In the genomic region with DNA sequence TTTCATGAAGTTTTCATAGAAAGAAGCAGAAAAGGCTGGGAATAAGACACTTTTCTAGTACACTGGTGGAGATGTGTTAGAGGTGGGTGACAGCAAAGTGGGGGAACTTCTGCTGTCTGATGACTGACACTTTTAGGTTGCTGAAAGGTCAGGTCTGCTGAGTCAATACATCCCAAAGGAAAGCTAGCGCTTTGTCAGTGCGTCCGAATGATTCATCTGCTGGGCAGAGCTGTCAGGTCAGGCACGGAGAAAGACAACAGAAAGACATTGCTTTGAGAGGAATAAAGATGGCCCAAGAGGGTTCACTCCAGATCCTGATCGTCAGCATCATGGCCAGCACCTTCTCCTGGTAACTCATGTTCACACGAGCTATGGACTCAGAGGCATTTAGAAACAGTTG, we compare ENCODE assay signal across 21 mouse cellular contexts.
DNase-seq lines count a peak whose midpoint lies in the region; ATAC-seq and TF ChIP-seq lines count a peak whose summit lies in the region.
"Had no signal": no experiment of that assay in that cellular context is flagged by ENCODE, and none has a peak within 500 bp of the region (broad histone marks: within the 10 kb centered on the region; RNA-seq: fewer than 3 reads in every experiment).

No protein-coding gene starts in this region.

- H3K27me3 ChIP-seq in limb, embryonic 11.5 days (ENCODE audit: control insufficient read depth, insufficient read depth, low read length): no peaks in the 10 kb centered on the region
- H3K27me3 ChIP-seq in limb, embryonic 10.5 days (ENCODE audit: low read depth, poor library complexity, severe bottlenecking): no peaks in the 10 kb centered on the region
- no peaks in the 10 kb centered on the region for H3K27me3 ChIP-seq in myocyte (ENCODE audit: control insufficient read depth, insufficient read depth, insufficient read length)
- H3K27me3 ChIP-seq in midbrain, embryonic 13.5 days: no peaks in the 10 kb centered on the region
- H3K27me3 ChIP-seq: embryonic facial prominence, embryonic 12.5 days; heart, embryonic 13.5 days; midbrain, embryonic 15.5 days had no signal

- H3K9me3 ChIP-seq in limb, embryonic 11.5 days (ENCODE audit: control insufficient read depth, low read length): no peaks in the 10 kb centered on the region
- no peaks in the 10 kb centered on the region for H3K9me3 ChIP-seq in limb, embryonic 10.5 days (replicated peaks)
- no peaks in the 10 kb centered on the region for H3K9me3 ChIP-seq in midbrain, embryonic 13.5 days
- H3K9me3 ChIP-seq: embryonic facial prominence, embryonic 12.5 days; forebrain, embryonic 12.5 days; heart, embryonic 13.5 days; midbrain, embryonic 15.5 days had no signal

- no peak overlapping the region for H3K4me3 ChIP-seq in limb, embryonic 11.5 days (ENCODE audit: low read depth, low read length)
- no peak overlapping the region for H3K4me3 ChIP-seq in limb, embryonic 10.5 days
- H3K4me3 ChIP-seq in myocyte: no peak overlapping the region
- H3K4me3 ChIP-seq in midbrain, embryonic 13.5 days (replicated peaks): no peak overlapping the region
- H3K4me3 ChIP-seq: embryonic facial prominence, embryonic 12.5 days; forebrain, embryonic 12.5 days; heart, embryonic 13.5 days; left cerebral cortex, adult 2 months; midbrain, embryonic 15.5 days had no signal

- WGBS in limb, embryonic 11.5 days: 80% methylated on average over 6 of the region's 6 CpGs
- WGBS in limb, embryonic 10.5 days: 82% methylated on average over 6 of the region's 6 CpGs
- WGBS in midbrain, embryonic 13.5 days: 87% methylated on average over 6 of the region's 6 CpGs

- no peak for ATAC-seq in limb, embryonic 11.5 days (ENCODE audit: insufficient number of reproducible peaks, low FRiP score, low TSS enrichment, low read depth)
- ATAC-seq in midbrain, embryonic 13.5 days: no peak
- ATAC-seq: liver, postnatal 0 days; midbrain, embryonic 15.5 days had no signal

- no peak overlapping the region for H3K4me2 ChIP-seq in limb, embryonic 11.5 days (ENCODE audit: low read depth, severe bottlenecking)
- H3K4me2 ChIP-seq in myocyte (ENCODE audit: low read depth): peak overlapping the region; percentile 66
- H3K4me2 ChIP-seq in midbrain, embryonic 13.5 days (replicated peaks): no peak overlapping the region
- H3K4me2 ChIP-seq: embryonic facial prominence, embryonic 12.5 days; forebrain, embryonic 12.5 days; heart, embryonic 13.5 days; midbrain, embryonic 15.5 days had no signal

- no peak overlapping the region for H3ac ChIP-seq in myocyte (ENCODE audit: control insufficient read depth, insufficient read length)

- no peak overlapping the region for H3K27ac ChIP-seq in limb, embryonic 11.5 days (replicated peaks; ENCODE audit: low read depth, low read length)
- H3K27ac ChIP-seq in limb, embryonic 10.5 days: no peak overlapping the region
- no peak overlapping the region for H3K27ac ChIP-seq in midbrain, embryonic 13.5 days
- H3K27ac ChIP-seq: forebrain, embryonic 12.5 days; left cerebral cortex, adult 2 months; midbrain, embryonic 15.5 days had no signal

- H3K4me1 ChIP-seq in limb, embryonic 11.5 days (ENCODE audit: control insufficient read depth, insufficient read depth, low read length): peaks cover 5% of the 10 kb centered on the region; the same call in 1 of the 2 replicates
- peaks cover 41% of the 10 kb centered on the region for H3K4me1 ChIP-seq in limb, embryonic 10.5 days
- peaks cover 13% of the 10 kb centered on the region for H3K4me1 ChIP-seq in midbrain, embryonic 13.5 days (replicated peaks)
- H3K4me1 ChIP-seq: midbrain, embryonic 15.5 days had no signal

- DNase-seq in adrenal gland, adult (ENCODE audit: inconsistent age in 2 of 2, low spot score in 1 of 2): peak; percentile 72 to 87
- DNase-seq in adrenal gland, postnatal 4 days (ENCODE audit: low spot score in 2 of 2): no peak
- DNase-seq in limb, embryonic 11.5 days (ENCODE audit: low spot score): no peak
- DNase-seq in limb, embryonic 10.5 days (ENCODE audit: low spot score): no peak
- peak; percentile 54 to 56 for DNase-seq in adrenal gland, postnatal 36 days
- DNase-seq in ovary, adult 18-20 months (ENCODE audit: low spot score): no peak
- DNase-seq: cerebellum, adult 18-20 months; heart, postnatal 36 days; kidney, adult 18-20 months; kidney, postnatal 10 days; liver; liver, postnatal 0 days; right cerebral cortex, adult 18-20 months; thymus, postnatal 14 days had no signal

- H3K79me2 ChIP-seq in myocyte (ENCODE audit: control insufficient read depth, insufficient read depth): no peaks in the 10 kb centered on the region

- no peaks in the 10 kb centered on the region for H3K36me3 ChIP-seq in limb, embryonic 11.5 days (ENCODE audit: control insufficient read depth, insufficient read depth, low read length)
- H3K36me3 ChIP-seq in limb, embryonic 10.5 days: no peaks in the 10 kb centered on the region
- no peaks in the 10 kb centered on the region for H3K36me3 ChIP-seq in myocyte (ENCODE audit: control insufficient read depth, insufficient read depth)
- no peaks in the 10 kb centered on the region for H3K36me3 ChIP-seq in midbrain, embryonic 13.5 days
- H3K36me3 ChIP-seq: embryonic facial prominence, embryonic 12.5 days; forebrain, embryonic 12.5 days; heart, embryonic 13.5 days; midbrain, embryonic 15.5 days had no signal

- no peak for TF ChIP-seq POLR2A in myocyte (IDR thresholded peaks at IDR 0.05; ENCODE audit: insufficient read length, low read depth)

- peak overlapping the region; percentile 13; the same call in 1 of the 2 replicates for H3K9ac ChIP-seq in limb, embryonic 11.5 days (ENCODE audit: low read length)
- H3K9ac ChIP-seq in midbrain, embryonic 13.5 days (replicated peaks): no peak overlapping the region
- H3K9ac ChIP-seq: embryonic facial prominence, embryonic 12.5 days; forebrain, embryonic 12.5 days; liver, postnatal 0 days; midbrain, embryonic 15.5 days had no signal

TF ChIP-seq in myocyte, 11 proteins besides CTCF, POLR2A, EP300 and RAD21:
- TF ChIP-seq SRF (IDR thresholded peaks at IDR 0.05; ENCODE audit: control insufficient read depth, insufficient read length, low read depth) (no peak), MAX (IDR thresholded peaks at IDR 0.05; ENCODE audit: low read depth) (no peak), REST (IDR thresholded peaks at IDR 0.05; ENCODE audit: insufficient read depth, insufficient read length) (no peak), TCF3 (IDR thresholded peaks at IDR 0.05; ENCODE audit: insufficient read length, low read depth) (no peak), MYOG (IDR thresholded peaks at IDR 0.05; ENCODE audit: control insufficient read depth in 1 of 3, insufficient read depth in 1 of 3, insufficient read length in 2 of 3, low read depth in 2 of 3) (no peak), MYOD1 (IDR thresholded peaks at IDR 0.05; ENCODE audit: control insufficient read depth in 1 of 3, insufficient read length in 2 of 3, low read depth in 2 of 3) (no peak), POLR2AphosphoS2 (IDR thresholded peaks at IDR 0.05; ENCODE audit: insufficient read length, low read depth) (no peak), TCF12 (IDR thresholded peaks at IDR 0.05; ENCODE audit: insufficient read depth, poor library complexity, severe bottlenecking) (no peak), E2F4 (IDR thresholded peaks at IDR 0.05; ENCODE audit: insufficient read depth) (no peak), USF1 (IDR thresholded peaks at IDR 0.05; ENCODE audit: low read depth) (no peak), CEBPB (IDR thresholded peaks at IDR 0.05; ENCODE audit: insufficient read depth, poor library complexity, severe bottlenecking) (no peak)

Comparison
In these comparisons a context has a peak if more than half of its experiments do, and no peak if none do; other contexts are left out.
1. DNase-seq: peak in adrenal gland, adult (2 of 2) and adrenal gland, postnatal 36 days (2 of 2); none in adrenal gland, postnatal 4 days (0 of 2), limb, embryonic 11.5 days (single experiment), limb, embryonic 10.5 days (single experiment) and ovary, adult 18-20 months (single experiment).